Mouse (Mus musculus): ENCODE measurements around the gene Dusp3.

DNA sequence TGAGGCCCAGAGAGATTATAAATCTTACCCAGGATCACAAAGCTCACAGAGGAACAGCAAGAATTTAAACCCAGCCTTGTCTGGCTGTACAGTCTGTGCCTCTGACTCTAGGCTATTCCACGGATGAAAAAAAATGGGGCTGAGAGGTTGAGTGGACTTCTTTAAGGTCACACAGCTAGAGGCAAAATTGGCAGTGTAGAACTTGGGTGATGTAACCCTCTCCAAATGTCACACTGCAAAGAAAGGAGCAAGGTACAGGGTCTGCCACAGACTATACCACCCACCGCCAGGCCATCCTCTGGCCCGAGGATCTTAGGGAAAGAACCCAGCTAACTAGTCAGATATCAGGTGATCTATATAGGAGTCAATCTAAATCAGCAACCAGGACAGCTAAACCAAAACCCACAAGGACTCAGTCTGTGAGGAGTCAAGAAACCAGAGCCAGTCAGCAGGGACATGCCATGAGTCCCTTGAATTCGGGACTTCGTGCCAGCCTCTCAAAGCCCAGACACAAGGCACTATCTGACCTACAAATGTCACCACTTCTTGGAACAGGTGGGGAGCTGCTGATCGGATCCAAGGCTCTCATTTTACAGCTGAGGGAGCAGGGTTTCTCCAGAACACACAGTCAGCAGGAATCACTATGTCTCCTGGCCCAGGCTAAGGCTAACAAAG is 37.4 kb upstream of the Dusp3 start:
- TF ChIP-seq CTCF (IDR thresholded peaks at IDR 0.05; ENCODE audit: borderline replicate concordance, insufficient read depth, low read depth, low read length) (no peak), POLR2A (IDR thresholded peaks at IDR 0.05; ENCODE audit: borderline replicate concordance, insufficient read depth, low read length) (peak; percentile 23; the same call in 1 of the 2 replicates)
